16 mouse cellular contexts compared by ENCODE assay signal in the genomic region with DNA sequence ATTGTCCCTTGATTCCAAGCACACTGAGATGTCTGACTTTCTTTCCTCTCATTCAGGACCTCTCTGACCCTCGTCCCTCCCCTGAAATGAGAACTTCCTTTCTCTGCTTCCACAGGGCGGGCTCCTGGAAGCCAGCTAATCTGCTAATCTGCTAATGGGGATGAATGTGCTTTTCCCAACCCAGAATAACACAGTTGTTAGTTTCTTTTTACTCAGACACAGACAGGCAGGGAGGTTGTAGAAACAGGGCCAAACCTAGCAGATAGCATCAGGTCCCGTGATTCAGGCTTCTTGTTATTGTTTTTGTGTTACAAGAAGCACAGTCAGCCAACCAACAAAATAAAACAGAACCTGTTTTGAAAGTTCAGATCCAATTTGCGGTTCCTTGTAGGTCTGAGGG.
DNase-seq lines count a peak whose midpoint lies in the region; ATAC-seq and TF ChIP-seq lines count a peak whose summit lies in the region.
"Had no signal": no experiment of that assay in that cellular context is flagged by ENCODE, and none has a peak within 500 bp of the region (broad histone marks: within the 10 kb centered on the region; RNA-seq: fewer than 3 reads in every experiment).

No protein-coding gene starts in this region.

- peaks cover 3% of the 10 kb centered on the region; the same call in 1 of the 2 replicates for H3K9me3 ChIP-seq in heart, embryonic 12.5 days (replicated peaks)
- H3K9me3 ChIP-seq: forebrain, embryonic 12.5 days; hindbrain, embryonic 12.5 days; limb, embryonic 12.5 days had no signal

- TF ChIP-seq CTCF in liver, adult 2 months (IDR thresholded peaks at IDR 0.05; ENCODE audit: low read depth, low read length): no peak

- H3K36me3 ChIP-seq in heart, embryonic 12.5 days: no peaks in the 10 kb centered on the region
- no peaks in the 10 kb centered on the region for H3K36me3 ChIP-seq in liver, adult 2 months (ENCODE audit: control insufficient read depth, insufficient read depth, low read length)
- H3K36me3 ChIP-seq: forebrain, embryonic 12.5 days; hindbrain, embryonic 12.5 days; limb, embryonic 12.5 days had no signal

- no peak for TF ChIP-seq POLR2A in liver, adult 2 months (IDR thresholded peaks at IDR 0.05; ENCODE audit: extremely low read depth, insufficient read depth, low read length)

- H3K9ac ChIP-seq in heart, embryonic 12.5 days: no peak overlapping the region
- no peak overlapping the region for H3K9ac ChIP-seq in liver, adult 2 months (ENCODE audit: low read depth, low read length)
- H3K9ac ChIP-seq: forebrain, embryonic 12.5 days; hindbrain, embryonic 12.5 days; limb, embryonic 12.5 days; liver, embryonic 14.5 days had no signal

- DNase-seq in heart, adult 8-10 months (ENCODE audit: low spot score): peak; percentile 66
- peak; percentile 12 for DNase-seq in liver, adult 2 months (ENCODE audit: extremely low read depth, low read depth, low spot score)
- no peak for DNase-seq in liver
- DNase-seq in heart, adult 9 months (ENCODE audit: low spot score in 2 of 2): peak; percentile 60 to 79
- peak; percentile 13 for DNase-seq in skeletal muscle tissue, adult 2 months (ENCODE audit: low read depth, low spot score)
- DNase-seq in right cerebral cortex, postnatal 4 days: no peak
- DNase-seq: adrenal gland, adult 2 months; cerebellum, adult 9-10 months; gastrocnemius, postnatal 10 days had no signal

- no peaks in the 10 kb centered on the region; the same call in 1 of the 2 replicates for H3K4me1 ChIP-seq in heart, embryonic 12.5 days (replicated peaks)
- no peaks in the 10 kb centered on the region; the same call in 1 of the 2 replicates for H3K4me1 ChIP-seq in liver, adult 2 months (ENCODE audit: control insufficient read depth, insufficient read depth, low read length)

- no peak overlapping the region for H3K4me3 ChIP-seq in heart, embryonic 12.5 days
- H3K4me3 ChIP-seq in liver, adult 2 months (ENCODE audit: insufficient read depth, low read depth, low read length): no peak overlapping the region
- H3K4me3 ChIP-seq: forebrain, embryonic 12.5 days; hindbrain, embryonic 12.5 days; limb, embryonic 12.5 days had no signal

- no peaks in the 10 kb centered on the region for H3K27me3 ChIP-seq in heart, embryonic 12.5 days (replicated peaks)
- H3K27me3 ChIP-seq in liver, adult 2 months (ENCODE audit: control insufficient read depth, insufficient read depth, low read length): no peaks in the 10 kb centered on the region
- H3K27me3 ChIP-seq: forebrain, embryonic 12.5 days; hindbrain, embryonic 12.5 days; limb, embryonic 12.5 days had no signal

- H3K79me2 ChIP-seq in liver, adult 2 months (ENCODE audit: control insufficient read depth, insufficient read depth, low read length): no peaks in the 10 kb centered on the region

- ATAC-seq in heart, embryonic 12.5 days (ENCODE audit: insufficient number of reproducible peaks, low FRiP score): no peak
- ATAC-seq: midbrain, embryonic 16.5 days had no signal

- 58% methylated on average over 4 of the region's 4 CpGs for WGBS in heart, embryonic 12.5 days
- WGBS in liver, adult 2 months: 75% methylated on average over 4 of the region's 4 CpGs

- H3K27ac ChIP-seq in heart, embryonic 12.5 days (ENCODE audit: poor library complexity, severe bottlenecking): no peak overlapping the region
- H3K27ac ChIP-seq in liver, adult 2 months (replicated peaks; ENCODE audit: insufficient read depth, low read depth, low read length): no peak overlapping the region
- H3K27ac ChIP-seq: forebrain, embryonic 12.5 days; hindbrain, embryonic 12.5 days; limb, embryonic 12.5 days; liver, embryonic 14.5 days; stomach, postnatal 0 days had no signal

- H3K4me2 ChIP-seq in heart, embryonic 12.5 days: no peak overlapping the region
- H3K4me2 ChIP-seq: forebrain, embryonic 12.5 days; hindbrain, embryonic 12.5 days; limb, embryonic 12.5 days had no signal

Comparison
In these comparisons a context has a peak if more than half of its experiments do, and no peak if none do; other contexts are left out.
1. DNase-seq: peak in heart, adult 8-10 months (single experiment), liver, adult 2 months (single experiment), heart, adult 9 months (2 of 2) and skeletal muscle tissue, adult 2 months (single experiment); none in liver (single experiment) and right cerebral cortex, postnatal 4 days (single experiment).